Mouse (Mus musculus) forebrain, embryonic 10.5 days (tissue): ENCODE data around the gene Svip. TPM values are rescaled to one million over a fixed set of nuclear protein-coding genes. Genes with fewer than 3 reads are reported as not detected.

ENCODE experiments used
- DNase-seq: peaks from one replicate; pipeline ENCODE4 v3.0.0-alpha.2; 2017; ENCODE audit warnings: low spot score; ENCODE audit errors: extremely low spot score
- H3K27ac ChIP-seq: fragments of 300-500 bp; sonication (generic); 2 replicates; pipeline ENCODE4 v1.5.1; 2016; ENCODE audit warnings: mild to moderate bottlenecking
- H3K27me3 ChIP-seq: fragments of 300-500 bp; sonication (generic); 2 replicates; pipeline ENCODE4 v1.6.1; 2016; ENCODE audit warnings: mild to moderate bottlenecking; ENCODE audit not compliant: poor library complexity, severe bottlenecking
- H3K36me3 ChIP-seq: fragments of 300-500 bp; sonication (generic); replicated peaks from 2 replicates; pipeline ENCODE4 v1.6.1; 2016; ENCODE audit warnings: mild to moderate bottlenecking, moderate library complexity
- H3K4me1 ChIP-seq: fragments of 300-500 bp; sonication (generic); 2 replicates; pipeline ENCODE4 v1.6.1; 2016
- H3K4me3 ChIP-seq: fragments of 300-500 bp; sonication (generic); 2 replicates; pipeline ENCODE4 v1.5.1; 2016; ENCODE audit warnings: mild to moderate bottlenecking, moderate library complexity
- H3K9me3 ChIP-seq: fragments of 300-500 bp; sonication (generic); 2 replicates; pipeline ENCODE4 v1.6.1; 2016; ENCODE audit warnings: mild to moderate bottlenecking, moderate library complexity
- WGBS: fragments of 180-500 bp; shearing (Covaris S2); methylation state at CpG from one replicate; pipeline ENCODE4 v1.1.7; 2016; 5-methylcytosine and 5-hydroxymethylcytosine counted together
- polyA plus RNA-seq: library from polyadenylated mRNA; unstranded; fragments of >200 nt; fragmentation: Nextera tagmentation; extraction: Ambion mirVana; gene quantifications from 2 replicates; pipeline ENCODE4 v1.2.1, GENCODE M21; 2016

Svip gene
- polyA plus RNA-seq, 1 experiment from 2014 or later = 9.9 TPM

GRCm38 (mm10) chr7:51982303-51982702 lies 23.5 kb downstream of the Svip start:
- Histone ChIP-seq H3K27ac (no peak overlapping the region), H3K9me3 (no peaks in the 10 kb centered on the region), H3K27me3 (no peaks in the 10 kb centered on the region), H3K4me1 (peaks cover 4% of the 10 kb centered on the region), H3K4me3 (no peak overlapping the region), H3K36me3 (no peaks in the 10 kb centered on the region)
- 61% methylated on average over 1 of the region's 1 CpGs for WGBS
- no peak for DNase-seq

- DNase-seq = no peak
- Histone ChIP-seq H3K4me3 (no peak overlapping the region), H3K4me1 (peaks cover 8% of the 10 kb centered on the region), H3K9me3 (no peaks in the 10 kb centered on the region), H3K36me3 (no peaks in the 10 kb centered on the region), H3K27ac (no peak overlapping the region), H3K27me3 (no peaks in the 10 kb centered on the region)
- 42% methylated on average over 5 of the region's 5 CpGs for WGBS
Observed at GRCm38 (mm10) chr7:51979271-51979670, 26.5 kb downstream of the Svip start.

GRCm38 (mm10) chr7:51975181-51975580 lies 30.6 kb downstream of the Svip start:
- Histone ChIP-seq H3K36me3 (no peaks in the 10 kb centered on the region), H3K27me3 (no peaks in the 10 kb centered on the region), H3K27ac (no peak overlapping the region), H3K4me3 (no peak overlapping the region), H3K4me1 (peaks cover 8% of the 10 kb centered on the region), H3K9me3 (no peaks in the 10 kb centered on the region)
- WGBS = 77% methylated on average over 6 of the region's 6 CpGs
- DNase-seq = no peak

- no peaks in the 10 kb centered on the region for H3K9me3 ChIP-seq
- no peak overlapping the region for H3K4me3 ChIP-seq
- peaks cover 8% of the 10 kb centered on the region for H3K4me1 ChIP-seq
- DNase-seq = no peak
- H3K27ac ChIP-seq = no peak overlapping the region
- 95% methylated on average over 2 of the region's 2 CpGs for WGBS
- no peaks in the 10 kb centered on the region for H3K36me3 ChIP-seq
- no peaks in the 10 kb centered on the region for H3K27me3 ChIP-seq
Observed at GRCm38 (mm10) chr7:51973526-51973925, 32.3 kb downstream of the Svip start.

- no peaks in the 10 kb centered on the region for H3K36me3 ChIP-seq
- peaks cover 8% of the 10 kb centered on the region for H3K4me1 ChIP-seq
- 72% methylated on average over 5 of the region's 5 CpGs for WGBS
- H3K4me3 ChIP-seq = no peak overlapping the region
- no peak overlapping the region for H3K27ac ChIP-seq
- H3K27me3 ChIP-seq = no peaks in the 10 kb centered on the region
- no peaks in the 10 kb centered on the region for H3K9me3 ChIP-seq
- no peak for DNase-seq
Observed at GRCm38 (mm10) chr7:51973091-51973490, 32.7 kb downstream of the Svip start.

- no peak overlapping the region for H3K27ac ChIP-seq
- H3K36me3 ChIP-seq = no peaks in the 10 kb centered on the region
- peaks cover 8% of the 10 kb centered on the region for H3K4me1 ChIP-seq
- DNase-seq = peak; percentile 41
- no peaks in the 10 kb centered on the region for H3K27me3 ChIP-seq
- WGBS = 37% methylated on average over 6 of the region's 6 CpGs
- H3K9me3 ChIP-seq = no peaks in the 10 kb centered on the region
- H3K4me3 ChIP-seq = no peak overlapping the region
Observed at GRCm38 (mm10) chr7:51972252-51972855, 33.5 kb downstream of the Svip start.

- Histone ChIP-seq H3K27ac (no peak overlapping the region), H3K4me1 (no peaks in the 10 kb centered on the region), H3K9me3 (no peaks in the 10 kb centered on the region), H3K4me3 (no peak overlapping the region), H3K36me3 (no peaks in the 10 kb centered on the region), H3K27me3 (no peaks in the 10 kb centered on the region)
- DNase-seq = no peak
Observed at GRCm38 (mm10) chr7:51969379-51969778, 36.4 kb downstream of the Svip start.

GRCm38 (mm10) chr7:51967581-51967980 lies 38.2 kb downstream of the Svip start:
- Histone ChIP-seq H3K4me3 (no peak overlapping the region), H3K9me3 (no peaks in the 10 kb centered on the region), H3K4me1 (peaks cover 7% of the 10 kb centered on the region; the same call in 1 of the 2 replicates), H3K36me3 (no peaks in the 10 kb centered on the region), H3K27ac (no peak overlapping the region), H3K27me3 (no peaks in the 10 kb centered on the region)
- DNase-seq = no peak
- WGBS = 87% methylated on average over 4 of the region's 4 CpGs

GRCm38 (mm10) chr7:51964681-51965080 lies 41.1 kb downstream of the Svip start:
- 92% methylated on average over 7 of the region's 7 CpGs for WGBS
- H3K36me3 ChIP-seq = no peaks in the 10 kb centered on the region
- no peaks in the 10 kb centered on the region for H3K27me3 ChIP-seq
- no peak for DNase-seq
- H3K4me1 ChIP-seq = peaks cover 16% of the 10 kb centered on the region; the same call in 1 of the 2 replicates
- no peak overlapping the region for H3K4me3 ChIP-seq
- no peak overlapping the region for H3K27ac ChIP-seq
- H3K9me3 ChIP-seq = no peaks in the 10 kb centered on the region

- no peaks in the 10 kb centered on the region for H3K36me3 ChIP-seq
- no peak overlapping the region for H3K4me3 ChIP-seq
- no peak overlapping the region for H3K27ac ChIP-seq
- no peak for DNase-seq
- no peaks in the 10 kb centered on the region for H3K27me3 ChIP-seq
- no peaks in the 10 kb centered on the region for H3K9me3 ChIP-seq
- WGBS = 71% methylated on average over 10 of the region's 10 CpGs
- H3K4me1 ChIP-seq = peaks cover 16% of the 10 kb centered on the region; the same call in 1 of the 2 replicates
Observed at GRCm38 (mm10) chr7:51962219-51962952, 43.4 kb downstream of the Svip start.

GRCm38 (mm10) chr7:51960698-51961374 lies 45.0 kb downstream of the Svip start:
- 68% methylated on average over 6 of the region's 6 CpGs for WGBS

GRCm38 (mm10) chr7:51957766-51958165 lies 48.1 kb downstream of the Svip start:
- Histone ChIP-seq H3K4me3 (no peak overlapping the region), H3K36me3 (peaks cover 4% of the 10 kb centered on the region; the same call in 1 of the 2 replicates), H3K4me1 (peaks cover 27% of the 10 kb centered on the region), H3K27ac (no peak overlapping the region), H3K27me3 (no peaks in the 10 kb centered on the region), H3K9me3 (no peaks in the 10 kb centered on the region)
- no peak for DNase-seq

More at GRCm38 (mm10) chr7:51960698-51961374, 45.0 kb downstream of the Svip start:
- Histone ChIP-seq H3K27me3 (no peaks in the 10 kb centered on the region), H3K27ac (no peak overlapping the region), H3K9me3 (no peaks in the 10 kb centered on the region), H3K4me1 (peaks cover 17% of the 10 kb centered on the region; the same call in 1 of the 2 replicates), H3K36me3 (no peaks in the 10 kb centered on the region), H3K4me3 (no peak overlapping the region)
- no peak for DNase-seq
